Mouse (Mus musculus) MEL (cell line): Measurements from ENCODE around the gene Dennd1b.

ENCODE experiments used
- EP300 ChIP-seq, 2 experiments: IDR thresholded peaks; 2 replicates each; pipeline ENCODE4 v1.6.1; 2011; ENCODE audit warnings: improper control_type of control experiment in 2 of 2, low read length in 2 of 2, low read depth in 1 of 2, mild to moderate bottlenecking in 1 of 2
- MXI1 ChIP-seq: IDR thresholded peaks from 2 replicates; pipeline ENCODE4 v1.6.1; 2011; ENCODE audit warnings: mild to moderate bottlenecking, low read depth, low read length, improper control_type of control experiment
- NRF1 ChIP-seq: IDR thresholded peaks from 2 replicates; pipeline ENCODE4 v1.6.1; 2014; ENCODE audit warnings: low read depth, mild to moderate bottlenecking, inconsistent platforms, low read length, improper control_type of control experiment, moderate library complexity; ENCODE audit not compliant: poor library complexity, insufficient read depth, severe bottlenecking
- POLR2A ChIP-seq, 2 experiments: IDR thresholded peaks; 2 replicates each; pipeline ENCODE4 v1.6.1; 2011 to 2012; ENCODE audit warnings: low read length in 2 of 2, mild to moderate bottlenecking in 2 of 2, control low read depth in 1 of 2, improper control_type of control experiment in 1 of 2, low read depth in 1 of 2, moderate library complexity in 1 of 2; ENCODE audit not compliant: control insufficient read depth in 1 of 2, insufficient read depth in 1 of 2, poor library complexity in 1 of 2
- ZNF384 ChIP-seq: IDR thresholded peaks from 2 replicates; pipeline ENCODE4 v1.6.1; 2012; ENCODE audit warnings: low read depth, mild to moderate bottlenecking, inconsistent platforms, low read length, improper control_type of control experiment

DNA sequence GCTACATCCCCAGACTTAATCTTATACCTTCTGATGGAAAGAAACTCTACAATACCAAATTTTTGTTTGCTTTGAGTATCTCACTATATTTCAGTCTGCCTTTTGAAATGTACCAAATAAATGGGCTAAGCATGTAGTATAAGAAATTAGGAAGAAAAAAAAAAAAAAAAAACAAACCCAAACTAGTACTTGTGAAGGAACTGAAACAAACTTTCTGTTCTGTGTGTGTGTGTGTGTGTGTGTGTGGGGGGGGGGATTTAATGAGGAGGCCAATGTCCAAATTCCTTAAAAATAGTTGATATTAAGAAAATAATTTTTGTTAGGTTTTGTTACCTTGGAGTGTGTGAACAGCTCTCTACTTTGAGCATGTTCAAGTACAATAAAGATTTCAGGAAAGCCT, 1.8 kb downstream of the Dennd1b start:
- TF ChIP-seq NRF1 (no peak), ZNF384 (no peak), POLR2A (IDR thresholded peaks at IDR 0.05; ENCODE audit: control insufficient read depth in 1 of 2, insufficient read depth in 1 of 2, low read depth in 1 of 2, low read length in 2 of 2, poor library complexity in 1 of 2) (no peak), EP300 (IDR thresholded peaks at IDR 0.05; ENCODE audit: low read depth in 1 of 2, low read length in 2 of 2) (no peak), MXI1 (no peak)
